Mouse (Mus musculus) layer of hippocampus, adult 11-12 months (tissue): ENCODE data around the gene Kat6b.
"Not testable (repeated sequence)": the region's sequence is repeated elsewhere in the genome, so short reads cannot be mapped to it uniquely, and the experiment has no call there.

ENCODE experiments used
- DNase-seq: peaks from one replicate; pipeline ENCODE4 v3.0.0; 2022; ENCODE audit warnings: low spot score

The Kat6b gene

DNA sequence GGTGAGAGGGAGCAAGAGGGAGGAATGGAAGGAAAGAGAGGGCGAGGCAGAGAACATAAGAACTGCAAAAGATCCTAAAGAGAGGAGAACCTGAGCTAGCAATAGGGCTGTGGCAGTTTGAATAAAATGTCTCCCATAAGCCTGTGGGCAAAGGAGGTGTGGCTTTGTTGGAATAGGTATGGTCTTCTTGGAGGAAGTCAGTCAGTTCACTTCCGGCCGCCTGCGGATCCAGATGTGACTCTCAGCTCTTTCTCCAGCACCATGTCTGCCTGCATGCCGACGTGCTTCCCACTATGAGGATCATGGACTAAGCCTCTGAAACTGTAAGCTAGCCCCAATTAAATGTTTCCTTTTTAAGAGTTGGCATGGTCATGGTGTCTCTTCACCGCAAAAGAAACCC lies at the start of gene Kat6b:
Kat6b (plus strand) TSS at position 204 of the 400 bp plus-strand sequence.
- no peak for DNase-seq

GRCm38 (mm10) chr14:21433415-21433814 lies 47.8 kb upstream of the Kat6b start:
- DNase-seq = no peak

DNA sequence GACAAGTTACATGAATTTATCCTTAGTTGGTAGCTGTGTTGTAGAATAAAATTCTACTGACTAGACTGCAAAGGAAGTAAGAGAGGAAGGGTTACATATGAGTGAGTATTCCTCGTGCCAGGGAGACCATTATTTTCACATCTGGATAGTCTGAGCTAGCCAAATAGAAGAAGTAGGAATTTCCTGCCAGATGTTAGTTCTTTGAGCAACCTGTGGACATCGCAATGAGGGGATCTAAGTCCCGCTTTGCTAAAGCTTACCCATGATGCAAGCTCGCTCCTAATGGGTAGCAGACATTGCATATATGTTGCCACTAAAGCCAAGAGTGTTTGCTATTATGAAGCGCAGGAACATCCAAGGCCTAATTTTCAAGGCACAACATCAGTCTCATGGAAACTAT lies 47.2 kb upstream of the Kat6b start:
- DNase-seq = no peak

DNA sequence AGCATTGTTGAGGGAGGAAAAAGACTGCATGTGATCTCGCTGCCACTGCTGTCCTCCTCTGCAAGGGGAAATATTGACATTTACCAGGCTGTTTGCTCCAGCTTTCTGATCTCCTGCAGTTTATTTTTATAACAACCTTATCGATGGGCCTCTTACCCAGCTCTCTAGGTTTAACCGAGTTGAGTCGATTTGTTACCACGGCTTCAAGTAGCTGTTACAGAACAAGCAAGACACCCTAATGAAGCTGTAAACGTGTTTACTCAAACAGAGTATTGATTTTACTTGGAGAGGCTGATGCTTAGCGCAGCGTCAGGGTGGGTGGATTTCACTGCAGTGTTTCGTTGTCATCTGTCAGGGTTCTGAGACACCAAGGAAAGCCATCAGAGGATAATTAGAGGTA lies 46.5 kb upstream of the Kat6b start:
- DNase-seq = no peak

- DNase-seq = no peak
Measured at GRCm38 (mm10) chr14:21439785-21440184, 41.4 kb upstream of the Kat6b start.

- no peak for DNase-seq
Measured at GRCm38 (mm10) chr14:21440526-21440925, 40.7 kb upstream of the Kat6b start.

GRCm38 (mm10) chr14:21441772-21442533 lies 39.3 kb upstream of the Kat6b start:
- DNase-seq = no peak

GRCm38 (mm10) chr14:21452581-21452980 lies 28.7 kb upstream of the Kat6b start:
- no peak for DNase-seq

DNA sequence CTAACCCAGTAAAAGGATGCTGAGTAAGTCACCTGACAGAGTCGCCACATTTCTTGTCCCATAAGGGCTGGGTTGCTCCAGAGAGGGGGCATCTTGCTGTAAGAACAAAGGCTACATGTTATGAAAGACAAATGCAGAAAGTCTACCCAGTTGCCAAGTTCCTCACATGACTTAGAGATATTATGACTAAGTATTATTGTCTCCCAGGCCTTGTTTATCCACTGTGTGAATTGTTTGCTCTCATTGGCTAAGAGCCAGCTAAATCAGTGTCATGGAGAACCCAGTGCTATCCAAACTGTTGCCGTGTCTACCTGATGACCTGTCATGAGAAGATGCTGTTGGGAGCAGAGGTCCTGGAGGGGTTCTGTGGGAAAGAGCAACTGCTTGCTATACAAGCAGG lies 27.3 kb upstream of the Kat6b start:
- no peak for DNase-seq

DNA sequence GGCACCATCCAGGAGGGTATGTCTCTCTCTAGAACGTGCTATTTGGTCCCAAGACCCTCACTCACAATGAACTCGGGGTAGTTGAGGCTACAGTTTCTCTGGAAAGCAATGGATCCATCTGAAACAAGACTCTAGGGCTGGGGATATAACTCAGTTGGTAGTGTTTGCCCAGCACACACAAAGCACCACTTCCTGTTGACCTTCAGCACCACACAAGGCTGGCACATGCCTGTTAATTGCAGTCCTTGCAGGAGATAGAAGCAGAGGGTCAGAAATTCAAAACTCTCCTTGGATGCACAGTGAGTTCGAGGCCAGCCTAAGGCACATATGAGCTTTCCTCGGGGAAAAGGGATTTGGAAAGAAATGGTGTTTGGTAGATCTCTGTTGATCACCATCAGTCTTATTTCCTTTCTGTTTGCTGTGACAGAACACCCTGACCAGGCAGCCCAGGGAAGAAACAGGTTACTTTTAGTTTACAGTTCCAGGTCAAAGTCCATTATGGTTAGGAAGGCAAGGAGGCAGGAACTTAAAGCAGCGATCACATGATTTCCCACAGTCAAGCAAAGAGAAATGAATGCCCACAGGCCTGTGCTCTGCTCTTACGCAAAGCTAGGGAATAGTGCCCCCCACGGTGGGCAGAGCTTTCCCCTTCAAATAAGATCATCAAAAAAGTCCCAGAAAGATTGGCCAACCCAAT lies 25.4 kb upstream of the Kat6b start:
- no peak for DNase-seq

GRCm38 (mm10) chr14:21456526-21456925 lies 24.7 kb upstream of the Kat6b start:
- DNase-seq = no peak

DNA sequence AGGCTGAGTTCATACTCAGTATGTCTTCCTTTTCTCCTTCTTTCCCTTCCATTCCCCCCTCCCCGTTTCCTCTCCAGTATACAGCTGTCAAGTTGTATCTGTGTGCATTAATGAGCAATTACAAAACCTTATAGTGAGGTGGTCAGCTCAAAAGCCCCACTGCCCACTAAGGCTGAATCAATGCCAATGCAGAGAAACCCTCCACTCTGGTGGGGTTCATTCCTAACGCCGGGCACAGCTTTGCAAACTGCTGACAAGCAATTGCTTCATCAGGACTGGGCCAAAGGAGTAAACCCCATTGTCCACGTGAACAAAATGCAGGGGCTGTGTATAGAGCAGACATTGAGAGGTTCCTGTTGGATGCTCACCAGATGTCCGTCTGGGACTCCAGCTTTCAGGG lies 23.4 kb upstream of the Kat6b start:
- no peak for DNase-seq

- DNase-seq = no peak
Measured at GRCm38 (mm10) chr14:21458696-21459095, 22.5 kb upstream of the Kat6b start.

GRCm38 (mm10) chr14:21459163-21459562 lies 22.1 kb upstream of the Kat6b start:
- no peak for DNase-seq

- no peak for DNase-seq
Measured at GRCm38 (mm10) chr14:21462398-21462797, 18.8 kb upstream of the Kat6b start.

DNA sequence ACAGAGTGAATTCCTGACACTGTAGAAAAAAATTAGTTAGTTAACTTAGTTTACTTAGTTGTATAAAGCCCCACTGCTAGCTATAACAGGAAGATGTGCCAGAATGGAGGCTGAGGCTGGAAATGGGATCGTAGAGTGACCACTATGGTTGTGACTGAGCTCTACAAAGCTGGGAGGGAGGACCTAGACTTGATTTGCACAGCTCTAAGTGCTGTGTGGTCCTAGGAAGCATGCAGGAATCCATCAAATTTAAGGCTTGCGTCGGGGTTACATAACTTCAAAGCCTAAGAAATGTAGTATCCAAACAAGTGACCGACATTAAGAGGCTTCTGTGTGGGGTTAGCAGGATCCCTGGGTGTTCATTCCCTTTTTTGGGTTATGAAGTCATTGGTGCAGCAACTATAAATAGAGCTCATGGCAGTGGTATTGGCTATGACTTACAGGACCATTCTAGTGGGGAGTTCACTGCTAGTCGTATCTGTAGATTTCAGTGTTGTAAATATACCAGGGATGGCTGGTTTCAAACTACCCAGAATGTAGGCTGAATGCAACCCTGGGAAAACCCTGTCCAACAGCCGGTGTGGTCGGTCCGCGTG lies 18.0 kb upstream of the Kat6b start:
- no peak for DNase-seq

GRCm38 (mm10) chr14:21470386-21470785 lies 10.8 kb upstream of the Kat6b start:
- DNase-seq = no peak

DNA sequence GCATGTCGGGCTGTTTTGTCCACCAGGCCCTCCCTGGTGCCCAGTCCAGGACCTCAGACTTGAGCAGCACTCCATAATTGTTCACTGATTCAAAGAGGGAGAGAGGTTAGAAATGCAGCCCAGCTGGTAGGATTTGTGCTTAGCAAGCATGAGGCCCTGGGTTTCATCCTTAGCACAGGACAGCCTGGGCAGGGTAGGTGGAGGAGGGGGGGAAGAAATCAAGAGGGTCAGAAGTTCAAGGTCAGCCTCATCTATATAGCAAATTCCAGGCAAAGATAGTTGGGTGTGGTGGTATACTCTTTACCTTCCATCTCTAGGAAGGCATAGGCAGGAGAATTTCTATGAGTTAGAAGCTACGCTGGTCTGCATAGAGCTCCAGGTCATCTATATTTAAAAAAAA lies 9.3 kb upstream of the Kat6b start:
- DNase-seq = no peak

DNA sequence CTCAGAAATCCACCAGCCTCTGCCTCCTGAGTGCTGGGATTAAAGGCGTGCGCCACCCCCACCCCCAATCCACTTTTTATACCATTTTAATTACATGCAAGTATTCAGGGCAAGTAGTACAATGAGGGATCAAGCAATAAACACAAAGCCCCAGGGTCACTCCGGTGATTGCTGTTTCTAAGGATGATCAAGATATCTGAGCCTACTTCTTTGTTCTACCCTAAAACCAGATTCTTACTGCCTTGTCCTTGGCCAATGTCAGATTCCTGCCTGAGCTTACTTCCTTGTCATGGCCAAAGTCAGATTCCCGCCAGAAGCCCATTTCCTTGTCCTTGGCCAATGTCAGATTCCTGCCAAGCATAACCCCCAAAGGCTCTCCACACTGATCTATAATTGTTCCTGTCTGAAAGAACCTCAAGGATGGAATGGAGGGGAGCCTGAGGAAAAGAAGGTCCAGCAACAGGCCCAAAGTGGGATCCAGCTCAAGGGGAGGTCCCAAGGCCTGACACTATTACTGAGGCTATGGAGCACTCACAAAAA lies 6.6 kb upstream of the Kat6b start:
- not testable (repeated sequence) for DNase-seq

- no peak for DNase-seq
Measured at GRCm38 (mm10) chr14:21477181-21477580, 4.1 kb upstream of the Kat6b start.

DNA sequence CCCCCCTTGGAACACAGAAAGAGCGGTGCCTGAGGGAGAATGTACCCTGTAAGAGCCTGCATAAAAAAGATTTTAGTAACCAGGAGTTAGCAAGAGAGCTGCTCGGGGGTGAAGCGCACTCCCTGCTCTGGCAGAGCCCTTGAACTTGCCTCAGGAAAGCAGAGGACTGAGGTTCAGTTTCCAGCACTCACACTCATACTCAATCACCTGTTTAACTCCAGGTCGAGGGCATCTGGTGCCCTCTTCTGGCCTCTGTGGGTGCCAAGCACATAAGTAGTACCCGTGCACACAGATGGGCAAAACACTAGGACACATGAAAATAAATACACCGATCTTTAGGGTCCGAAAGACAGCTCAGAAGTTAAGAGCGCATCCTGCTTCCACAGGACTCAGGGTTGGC lies 1.7 kb upstream of the Kat6b start:
- DNase-seq = no peak

DNA sequence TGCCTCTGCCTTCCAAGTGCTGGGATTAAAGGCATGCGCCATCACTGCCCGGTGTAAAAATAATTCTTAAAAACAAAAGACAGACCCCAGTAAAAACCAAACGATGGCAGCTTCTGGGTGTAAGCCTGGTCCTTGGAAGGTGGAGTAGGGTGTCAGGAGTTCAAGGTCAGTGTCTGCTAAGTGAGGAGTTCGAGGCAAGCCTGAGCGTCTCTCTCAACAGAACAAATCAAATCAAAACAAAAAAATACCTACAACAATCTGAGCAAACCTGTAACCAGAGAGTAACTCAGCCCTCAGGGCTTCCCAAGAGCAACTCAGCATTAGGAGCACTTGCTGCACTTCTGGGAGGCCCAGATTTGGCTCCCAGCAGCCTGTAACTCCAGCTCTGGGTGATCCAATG lies 1.0 kb upstream of the Kat6b start:
- DNase-seq = no peak

DNA sequence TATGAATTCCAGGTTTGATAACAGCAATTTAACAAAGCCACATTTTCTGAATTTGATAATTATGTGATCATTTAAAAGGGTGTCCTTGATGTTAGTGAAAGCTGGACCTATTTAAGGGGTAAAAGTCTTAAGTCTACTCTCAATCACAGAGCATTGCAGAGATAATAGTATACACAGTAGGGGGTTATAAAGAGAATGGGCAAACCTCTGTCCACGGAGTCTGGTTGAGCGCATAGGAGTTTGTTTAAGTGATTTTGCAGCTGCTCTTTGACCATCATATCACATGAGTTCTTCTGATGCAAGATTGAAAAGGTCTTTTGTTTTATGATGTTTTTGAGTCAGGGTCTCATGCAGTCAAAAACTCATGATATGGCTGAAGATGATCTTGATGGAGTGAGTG lies 3.0 kb downstream of the Kat6b start:
- DNase-seq = no peak
